Mouse (Mus musculus) G1E-ER4 (cell line): ENCODE results near the gene Isoc2a. TPM values are rescaled to one million over a fixed set of nuclear protein-coding genes. Genes with fewer than 3 reads are reported as not detected.

ENCODE experiments used
- GATA1 ChIP-seq: IDR thresholded peaks from one replicate; pipeline ENCODE4 v1.8.0; 2012; ENCODE audit warnings: low read length, inconsistent platforms
- polyA plus RNA-seq: library from polyadenylated mRNA; stranded (reverse); fragments of >175 nt; gene quantifications from 2 replicates; pipeline ENCODE4 v1.2.3, GENCODE M21; 2012

Isoc2a gene
- polyA plus RNA-seq, 1 experiment = 10.8 TPM

DNA sequence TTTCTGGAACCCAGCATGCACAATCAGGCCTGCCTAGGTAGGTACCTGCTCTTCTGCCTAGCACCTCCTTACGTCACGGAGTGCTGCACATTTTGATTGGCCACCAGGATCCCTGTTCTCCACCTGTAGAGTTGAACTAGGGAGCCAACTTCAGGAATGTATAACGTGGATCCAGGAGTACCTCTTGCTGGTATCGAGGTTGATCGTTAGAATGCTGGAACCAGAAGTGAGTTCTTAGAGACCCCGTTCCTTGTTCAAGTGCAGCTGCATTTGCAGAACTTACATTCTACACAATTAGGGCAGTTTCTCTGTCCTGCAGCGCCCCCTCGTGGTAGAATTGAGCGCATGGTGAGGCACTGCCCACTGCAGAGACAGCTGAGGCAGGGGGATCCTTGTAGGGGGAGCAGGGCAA, 63.1 kb downstream of the Isoc2a start:
- TF ChIP-seq GATA1 = no peak

DNA sequence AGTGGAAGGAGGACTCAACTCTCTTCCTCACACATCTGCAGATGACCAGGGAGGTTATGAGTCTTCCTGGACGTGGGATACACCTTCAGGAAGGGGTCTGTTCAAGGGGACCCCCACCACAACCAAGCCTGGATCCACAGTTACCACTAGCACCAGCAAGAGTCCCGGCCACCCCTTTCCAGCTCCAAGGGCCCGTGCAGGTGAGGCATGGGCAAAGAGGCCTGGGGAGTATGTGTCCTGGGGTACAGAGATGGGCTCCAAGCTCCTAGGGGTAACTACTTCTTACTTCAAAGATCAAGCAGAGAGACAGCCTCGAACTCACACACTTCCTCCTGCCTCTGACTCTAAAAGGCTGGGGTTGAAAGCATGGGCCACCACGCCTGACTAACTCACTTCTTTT, 65.7 kb downstream of the Isoc2a start:
- TF ChIP-seq GATA1 = no peak

DNA sequence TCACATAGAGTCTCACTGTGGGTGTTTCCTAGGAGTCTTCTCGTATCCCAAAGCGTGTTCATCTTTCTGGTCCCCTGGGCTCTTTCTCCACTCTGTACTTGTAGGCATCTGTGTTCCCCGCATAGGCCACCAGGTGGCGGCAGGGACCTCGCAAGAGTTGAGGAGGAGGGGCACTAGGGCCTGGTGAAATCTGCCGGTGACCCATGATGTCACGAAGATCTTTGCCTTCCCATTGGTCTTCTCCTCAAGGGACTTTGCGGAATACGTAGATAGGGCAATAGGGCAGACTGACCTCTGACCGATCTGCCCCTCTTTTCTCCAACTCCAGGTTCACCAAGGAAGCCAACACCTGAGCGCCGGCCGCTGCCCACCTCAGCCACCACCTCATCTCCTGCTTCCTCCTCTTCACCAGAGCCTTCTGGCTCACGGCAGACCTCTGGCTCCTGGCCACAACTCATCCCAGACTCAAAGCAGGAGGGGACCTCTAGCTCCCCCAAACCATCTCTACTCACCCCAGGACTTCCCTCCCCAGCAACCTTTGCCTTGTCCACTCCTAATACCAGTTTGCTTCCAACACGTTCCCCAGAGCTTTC, 66.4 kb downstream of the Isoc2a start:
- no peak for TF ChIP-seq GATA1

Other genes starting within 250 kb of the Isoc2a start
- 2.8 and 3.7 TPM in 2 replicates for gene Tmem86b, start 245.7 kb upstream of the Isoc2a start, polyA plus RNA-seq
- gene Ppp6r1, start 218.1 kb upstream of the Isoc2a start, polyA plus RNA-seq = 272 and 281 TPM in 2 replicates
- gene Hspbp1, start 192.1 kb upstream of the Isoc2a start, polyA plus RNA-seq = 234 and 302 TPM in 2 replicates
- not detected in 2 replicates for gene Brsk1, start 186.5 kb upstream of the Isoc2a start, polyA plus RNA-seq
- gene Tmem150b, start 151.9 kb upstream of the Isoc2a start, polyA plus RNA-seq = 0.04 TPM in 1 of 2 replicates, not detected in the other
- gene Kmt5c, start 137.0 kb upstream of the Isoc2a start, polyA plus RNA-seq = 474 and 610 TPM in 2 replicates
- 125 and 159 TPM in 2 replicates for gene Cox6b2, start 124.1 kb upstream of the Isoc2a start, polyA plus RNA-seq
- gene Fam71e2, start 105.9 kb upstream of the Isoc2a start, polyA plus RNA-seq = not detected in 2 replicates
- 0.51 and 0.60 TPM in 2 replicates for gene Il11, start 94.3 kb upstream of the Isoc2a start, polyA plus RNA-seq
- 0.12 TPM in 1 of 2 replicates, not detected in the other for gene Tmem190, start 94.2 kb upstream of the Isoc2a start, polyA plus RNA-seq
- gene Tmem238, start 87.5 kb upstream of the Isoc2a start, polyA plus RNA-seq = 128 and 187 TPM in 2 replicates
- gene Rpl28, start 84.3 kb upstream of the Isoc2a start, polyA plus RNA-seq = 12,006 and 12,218 TPM in 2 replicates
- 434 and 528 TPM in 2 replicates for gene Ube2s, start 64.6 kb upstream of the Isoc2a start, polyA plus RNA-seq
- not detected in 2 replicates for gene Shisa7, start 32.5 kb upstream of the Isoc2a start, polyA plus RNA-seq
- gene Isoc2b, start 6.9 kb upstream of the Isoc2a start, polyA plus RNA-seq = 11.3 and 13.0 TPM in 2 replicates
- not detected in 2 replicates for gene Gm36210, start 29.4 kb downstream of the Isoc2a start, polyA plus RNA-seq
- 57.2 and 60.0 TPM in 2 replicates for gene Zfp628, start 38.1 kb downstream of the Isoc2a start, polyA plus RNA-seq
- 1.8 TPM in 2 replicates for gene Nat14, start 44.9 kb downstream of the Isoc2a start, polyA plus RNA-seq
- gene Ssc5d, start 48.6 kb downstream of the Isoc2a start, polyA plus RNA-seq = 0.05 TPM in 2 replicates
- not detected in 2 replicates for gene Sbk2, start 87.3 kb downstream of the Isoc2a start, polyA plus RNA-seq
- gene Sbk3, start 94.0 kb downstream of the Isoc2a start, polyA plus RNA-seq = not detected in 2 replicates
- 0.04 and 0.05 TPM in 2 replicates for gene Zfp579, start 119.0 kb downstream of the Isoc2a start, polyA plus RNA-seq
- gene Zfp524, start 137.3 kb downstream of the Isoc2a start, polyA plus RNA-seq = 56.5 and 78.4 TPM in 2 replicates
- gene Fiz1, start 137.5 kb downstream of the Isoc2a start, polyA plus RNA-seq = 91.3 and 107 TPM in 2 replicates
- gene Gm44973, start 138.3 kb downstream of the Isoc2a start, polyA plus RNA-seq = 15.3 TPM in 1 of 2 replicates, not detected in the other
- gene Zfp865, start 143.2 kb downstream of the Isoc2a start, polyA plus RNA-seq = 146 and 194 TPM in 2 replicates
- gene Ccdc106, start 143.4 kb downstream of the Isoc2a start, polyA plus RNA-seq = 0.64 and 0.82 TPM in 2 replicates
- not detected in 2 replicates for gene 4632433K11Rik, start 157.0 kb downstream of the Isoc2a start, polyA plus RNA-seq
- 2.9 and 3.1 TPM in 2 replicates for gene Zfp784, start 161.3 kb downstream of the Isoc2a start, polyA plus RNA-seq
- gene Zfp580, start 174.4 kb downstream of the Isoc2a start, polyA plus RNA-seq = 0.73 and 0.90 TPM in 2 replicates
- 496 and 534 TPM in 2 replicates for gene U2af2, start 185.0 kb downstream of the Isoc2a start, polyA plus RNA-seq
- 1,467 and 1,596 TPM in 2 replicates for gene Epn1, start 203.1 kb downstream of the Isoc2a start, polyA plus RNA-seq
- gene Rfpl4, start 239.8 kb downstream of the Isoc2a start, polyA plus RNA-seq = not detected in 2 replicates
- gene Rasl2-9, start 248.8 kb downstream of the Isoc2a start, polyA plus RNA-seq = 0.44 and 0.48 TPM in 2 replicates